Mouse (Mus musculus) liver, embryonic 14.5 days (tissue): Measurements from ENCODE around the gene Ankrd11.

ENCODE experiments used
- CTCF ChIP-seq: IDR thresholded peaks from 2 replicates; pipeline ENCODE4 v1.5.1; 2016; ENCODE audit warnings: antibody characterized with exemption, low read depth, control low read depth
- EP300 ChIP-seq: IDR thresholded peaks from 2 replicates; pipeline ENCODE4 v1.6.1; 2016; ENCODE audit warnings: antibody characterized with exemption, low read depth

DNA sequence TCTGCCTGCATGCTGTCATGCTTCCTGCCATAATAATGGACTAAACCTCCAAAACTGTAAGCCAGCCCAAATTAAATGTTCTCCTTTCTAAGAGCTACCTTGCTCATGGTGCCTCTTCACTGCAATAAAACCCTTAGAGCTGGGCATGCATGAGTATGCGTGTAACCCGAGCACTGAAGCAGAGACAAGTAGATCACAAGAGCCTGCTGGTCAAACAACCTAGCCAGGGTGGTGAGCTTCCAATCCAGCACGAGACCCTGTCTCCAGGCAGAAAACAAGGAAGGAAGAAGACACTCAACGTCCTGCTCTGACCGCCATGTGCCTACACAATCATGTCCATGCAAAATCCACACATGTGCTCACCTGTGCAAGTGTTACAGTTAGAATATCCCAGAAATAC lies 50.7 kb downstream of the Ankrd11 start:
- TF ChIP-seq CTCF, result no peak
- TF ChIP-seq EP300, result no peak
